Mouse (Mus musculus): Measurements from ENCODE around the gene Smim5.

Gene Smim5

GRCm38 (mm10) chr11:115921986-115922385 is 22.2 kb downstream of the Smim5 start:
- no peak for DNase-seq (ENCODE audit: inconsistent ontology term)

DNA sequence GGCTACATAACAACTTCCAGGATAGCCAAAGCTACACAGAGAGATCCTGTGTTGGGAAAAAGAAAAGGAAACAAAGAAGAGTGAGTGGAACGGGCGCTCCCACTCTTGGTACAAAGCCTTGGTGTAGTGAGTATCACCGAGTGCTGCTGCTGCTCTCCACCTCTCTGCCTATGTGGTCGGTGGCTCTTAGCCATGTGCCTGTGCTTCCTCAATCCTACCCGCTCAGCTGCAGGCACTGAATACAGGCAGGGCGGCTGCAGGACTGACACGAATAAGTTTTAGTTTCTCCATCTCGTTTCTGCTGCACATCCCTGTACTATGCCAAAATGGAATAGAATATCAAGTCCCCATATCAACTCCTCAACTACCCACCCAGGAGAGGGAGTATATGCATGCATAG is 29.3 kb downstream of the Smim5 start:
- DNase-seq (ENCODE audit: inconsistent ontology term) = no peak

GRCm38 (mm10) chr11:115929818-115930217 is 30.1 kb downstream of the Smim5 start:
- no peak for DNase-seq (ENCODE audit: inconsistent ontology term)

DNA sequence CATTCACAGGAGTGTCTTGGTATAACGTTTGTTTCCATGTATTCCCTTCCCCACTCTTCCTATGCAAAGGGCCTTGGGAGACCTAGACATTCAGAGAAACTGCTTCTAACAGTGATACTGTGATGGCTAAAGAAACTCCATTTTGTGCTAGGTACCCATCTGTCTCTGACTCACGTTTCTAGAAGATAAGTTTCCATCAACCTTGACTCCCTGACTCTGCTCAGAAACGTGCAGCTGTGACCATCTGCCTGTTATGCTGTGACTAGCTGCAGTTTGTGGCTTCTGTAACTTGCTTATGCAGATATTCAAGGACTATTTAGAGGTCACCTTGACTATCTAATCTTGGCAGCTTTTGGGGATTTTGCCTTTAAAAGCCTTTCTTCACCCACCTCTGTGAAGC is 31.5 kb downstream of the Smim5 start:
- no peak for DNase-seq (ENCODE audit: inconsistent ontology term)

- DNase-seq (ENCODE audit: inconsistent ontology term) = peak; percentile 97
Observed at GRCm38 (mm10) chr11:115933108-115933746, 33.5 kb downstream of the Smim5 start, which contains the start of the genes Sap30bp and Recql5. Gene Sap30bp (plus strand): TSS chr11:115933282. Gene Recql5 (minus strand): TSS chr11:115933477.

GRCm38 (mm10) chr11:115933747-115934110 is 34.0 kb downstream of the Smim5 start:
- no peak for DNase-seq (ENCODE audit: inconsistent ontology term)

GRCm38 (mm10) chr11:115939690-115940329 is 40.0 kb downstream of the Smim5 start:
- DNase-seq (ENCODE audit: inconsistent ontology term) = no peak

DNA sequence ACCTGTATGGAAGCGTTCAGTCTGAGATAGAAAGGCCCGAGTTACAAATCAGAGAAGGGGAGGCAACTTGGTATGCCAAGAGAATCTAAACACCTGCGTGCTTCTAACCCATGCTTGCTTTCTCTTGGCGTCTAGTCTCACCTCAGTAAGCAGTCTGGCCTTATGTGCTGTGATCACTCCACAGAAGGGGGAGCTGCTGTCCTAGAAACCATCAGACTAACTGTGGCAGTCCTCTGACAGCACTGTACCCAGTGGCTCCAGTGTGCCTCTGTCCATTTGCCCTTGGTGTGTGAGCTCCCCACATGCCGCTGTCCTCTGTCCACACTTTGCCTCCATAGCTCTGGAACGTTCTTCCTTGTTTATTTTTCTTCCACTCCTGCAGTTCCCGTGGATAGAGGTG is 42.2 kb downstream of the Smim5 start:
- DNase-seq (ENCODE audit: inconsistent ontology term) = no peak

DNA sequence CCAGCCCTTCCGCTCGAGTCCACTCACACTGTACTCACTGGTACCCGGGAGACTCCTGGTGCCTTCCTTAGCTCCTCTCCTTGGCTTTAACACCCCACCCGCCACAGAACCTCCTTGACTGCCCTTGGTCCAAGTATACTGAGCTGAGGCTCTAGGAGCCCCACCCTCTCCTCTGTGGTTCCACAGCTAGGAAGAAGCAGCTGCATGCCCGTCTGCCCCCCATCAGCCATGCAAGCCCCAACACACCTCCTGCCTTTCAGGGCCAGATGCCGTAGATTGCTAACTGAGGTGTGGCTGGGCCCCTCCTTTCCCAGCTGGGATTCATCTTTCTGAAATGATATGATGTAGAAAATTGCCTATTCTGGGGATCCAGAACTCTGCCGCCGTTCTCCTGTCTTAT is 45.5 kb downstream of the Smim5 start:
- no peak for DNase-seq (ENCODE audit: inconsistent ontology term)

DNA sequence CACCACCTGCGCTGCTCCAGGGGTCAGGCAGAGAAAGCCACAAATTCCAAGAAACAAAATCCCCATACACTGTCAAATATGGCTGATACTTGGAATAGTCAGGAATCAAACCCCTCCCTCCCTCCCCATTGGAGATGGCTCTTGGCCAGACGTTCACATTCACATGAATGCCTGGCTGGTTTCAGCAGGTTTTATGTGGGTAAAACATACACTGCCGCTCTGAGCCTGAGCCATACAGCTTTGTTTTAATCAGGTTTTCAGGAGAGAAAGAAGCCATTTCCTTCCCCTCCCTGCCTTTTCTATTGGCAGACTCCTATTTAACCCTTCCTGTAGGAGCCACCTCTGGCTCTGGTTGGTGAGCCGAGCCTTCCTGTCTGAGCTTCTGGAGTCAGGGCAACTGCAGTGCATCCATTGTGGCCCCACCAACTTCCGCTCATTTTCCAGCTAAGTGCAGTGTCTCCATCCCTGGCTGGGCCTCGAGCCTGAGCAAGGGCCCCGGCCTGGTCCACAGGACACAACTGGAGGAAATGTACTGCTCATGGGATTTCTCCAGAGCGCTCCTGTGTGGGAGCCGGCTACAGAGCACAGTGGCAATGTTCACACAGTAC is 46.6 kb downstream of the Smim5 start:
- no peak for DNase-seq (ENCODE audit: inconsistent ontology term)

- no peak for DNase-seq (ENCODE audit: inconsistent ontology term)
Observed at GRCm38 (mm10) chr11:115948316-115948715, 48.5 kb downstream of the Smim5 start.

GRCm38 (mm10) chr11:115950719-115951118 is 51.0 kb downstream of the Smim5 start:
- DNase-seq (ENCODE audit: inconsistent ontology term) = no peak

- no peak for DNase-seq (ENCODE audit: inconsistent ontology term)
Observed at GRCm38 (mm10) chr11:115954712-115955111, 54.9 kb downstream of the Smim5 start.

DNA sequence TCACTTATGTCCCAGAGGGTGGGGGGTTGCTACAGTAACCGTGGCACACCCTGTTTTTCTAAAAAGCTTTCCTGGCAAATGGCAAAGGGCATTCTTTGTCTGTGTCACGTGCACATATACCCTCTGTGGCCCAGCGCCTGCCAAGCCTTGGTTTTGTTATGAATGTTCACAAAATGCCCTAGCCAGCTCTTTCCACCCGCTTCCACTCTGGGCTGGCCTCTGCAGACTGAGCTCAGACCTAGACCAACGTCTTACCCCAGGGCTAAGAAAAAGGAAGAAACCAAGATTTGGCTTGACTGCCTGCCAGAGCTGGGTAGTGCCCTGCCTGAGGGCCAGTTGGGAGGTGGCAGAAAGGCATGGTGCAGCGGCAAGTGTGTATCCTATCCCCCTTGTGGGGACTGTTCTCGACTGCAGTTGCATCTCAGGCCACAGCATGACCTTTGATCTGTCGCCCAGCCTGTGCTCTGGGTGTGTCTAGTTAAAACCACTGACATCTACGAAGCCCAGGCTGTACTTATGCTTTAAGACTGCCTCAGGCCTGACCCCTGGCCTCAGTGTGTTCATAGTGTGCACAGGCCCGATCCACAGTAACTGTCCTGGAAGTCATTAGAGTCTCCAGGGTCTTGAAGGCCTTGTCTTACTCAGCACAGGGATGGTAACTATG is 55.6 kb downstream of the Smim5 start:
- peak; percentile 72 for DNase-seq (ENCODE audit: inconsistent ontology term)

Measured in Muller cell, postnatal 12 days (primary cell).